Mouse (Mus musculus) small intestine, adult 2 months (tissue): ENCODE measurements around the gene Tmem91. TPM values are rescaled to one million over a fixed set of nuclear protein-coding genes. Genes with fewer than 3 reads are reported as not detected.
A peak's percentile ranks its signal among the peaks of the same experiment; 100 is the strongest.

Experiments
- H3K27ac ChIP-seq: fragments of 200-500 bp; 2 replicates; pipeline ENCODE4 v1.5.1; 2012; ENCODE audit warnings: low read depth, low read length, control low read depth, inconsistent platforms; ENCODE audit not compliant: insufficient read depth
- H3K27me3 ChIP-seq: fragments of 200-500 bp; 2 replicates; pipeline ENCODE4 v1.6.1; 2012; ENCODE audit warnings: mild to moderate bottlenecking, moderate library complexity, low read length, inconsistent platforms; ENCODE audit not compliant: control insufficient read depth, insufficient read depth
- H3K36me3 ChIP-seq: fragments of 200-500 bp; 2 replicates; pipeline ENCODE4 v1.6.1; 2012; ENCODE audit warnings: mild to moderate bottlenecking, low read length, control low read depth, inconsistent platforms; ENCODE audit not compliant: control insufficient read depth, insufficient read depth
- H3K4me1 ChIP-seq: fragments of 200-500 bp; 2 replicates; pipeline ENCODE4 v1.6.1; 2012; ENCODE audit warnings: low read length, inconsistent platforms, mixed read lengths; ENCODE audit not compliant: control insufficient read depth, insufficient read depth, insufficient read length
- H3K4me3 ChIP-seq: fragments of 200-500 bp; 2 replicates; pipeline ENCODE4 v1.5.1; 2012; ENCODE audit warnings: low read depth, mild to moderate bottlenecking, control low read depth, inconsistent platforms, low read length, moderate library complexity
- CTCF ChIP-seq: fragments of 200-500 bp; IDR thresholded peaks from 2 replicates; pipeline ENCODE4 v1.5.1; 2012; ENCODE audit warnings: low read depth, mild to moderate bottlenecking, control low read depth, inconsistent platforms, low read length, moderate library complexity, mixed read lengths; ENCODE audit not compliant: insufficient replicate concordance, insufficient read length; ENCODE audit errors: extremely low read depth
- POLR2A ChIP-seq: fragments of 200-500 bp; IDR thresholded peaks from 2 replicates; pipeline ENCODE4 v1.6.1; 2012; ENCODE audit warnings: low read depth, mild to moderate bottlenecking, control low read depth, inconsistent platforms, low read length, moderate library complexity
- WGBS: fragments of 180-500 bp; shearing (Covaris S2); methylation state at CpG from one replicate; pipeline ENCODE4 v1.1.7; 2018; 5-methylcytosine and 5-hydroxymethylcytosine counted together
- polyA plus RNA-seq: library from polyadenylated mRNA; depleted of rRNA; stranded (reverse); fragments of >200 nt; gene quantifications from 2 replicates; pipeline ENCODE4 v1.2.3, GENCODE M21; 2012

The Tmem91 gene
- polyA plus RNA-seq, 1 experiment: 0.23 TPM

GRCm38 (mm10) chr7:25706578-25707170 is 31.7 kb upstream of the Tmem91 start:
- TF ChIP-seq POLR2A (no peak), CTCF (no peak)
- Histone ChIP-seq H3K36me3 (no peaks in the 10 kb centered on the region), H3K27me3 (no peaks in the 10 kb centered on the region), H3K4me3 (no peak overlapping the region), H3K4me1 (peaks cover 17% of the 10 kb centered on the region), H3K27ac (peak overlapping the region; percentile 71; the same call in 1 of the 2 replicates)
- 57% methylated on average over 7 of the region's 7 CpGs for WGBS

GRCm38 (mm10) chr7:25705801-25706251 is 30.9 kb upstream of the Tmem91 start:
- no peaks in the 10 kb centered on the region for H3K27me3 ChIP-seq
- H3K36me3 ChIP-seq: no peaks in the 10 kb centered on the region
- H3K27ac ChIP-seq: peak overlapping the region; percentile 71
- TF ChIP-seq POLR2A: no peak
- TF ChIP-seq CTCF: no peak
- WGBS: 31% methylated on average over 6 of the region's 6 CpGs
- H3K4me1 ChIP-seq: peaks cover 15% of the 10 kb centered on the region
- no peak overlapping the region for H3K4me3 ChIP-seq

- peaks cover 11% of the 10 kb centered on the region for H3K4me1 ChIP-seq
- H3K4me3 ChIP-seq: peak overlapping the region; percentile 38
- H3K36me3 ChIP-seq: no peaks in the 10 kb centered on the region
- H3K27me3 ChIP-seq: no peaks in the 10 kb centered on the region
- no peak for TF ChIP-seq POLR2A
- 16% methylated on average over 36 of the region's 37 CpGs for WGBS
- no peak overlapping the region for H3K27ac ChIP-seq
Observed at GRCm38 (mm10) chr7:25704716-25705364, 29.9 kb upstream of the Tmem91 start.

GRCm38 (mm10) chr7:25703793-25704494 is 29.0 kb upstream of the Tmem91 start:
- 30% methylated on average over 10 of the region's 10 CpGs for WGBS
- Histone ChIP-seq H3K36me3 (no peaks in the 10 kb centered on the region), H3K4me3 (no peak overlapping the region), H3K27ac (no peak overlapping the region), H3K27me3 (no peaks in the 10 kb centered on the region), H3K4me1 (peaks cover 11% of the 10 kb centered on the region)
- TF ChIP-seq CTCF: no peak

GRCm38 (mm10) chr7:25702350-25702749 is 27.4 kb upstream of the Tmem91 start:
- no peak for TF ChIP-seq CTCF
- no peak for TF ChIP-seq POLR2A
- WGBS: 99% methylated on average over 2 of the region's 2 CpGs
- H3K27ac ChIP-seq: no peak overlapping the region

GRCm38 (mm10) chr7:25700732-25701131 is 25.8 kb upstream of the Tmem91 start:
- H3K27ac ChIP-seq: no peak overlapping the region
- WGBS: 81% methylated on average over 12 of the region's 12 CpGs
- TF ChIP-seq CTCF (peak; percentile 37; the same call in 1 of the 2 replicates), POLR2A (no peak)
- no peaks in the 10 kb centered on the region for H3K27me3 ChIP-seq
- no peak overlapping the region for H3K4me3 ChIP-seq
- no peaks in the 10 kb centered on the region; the same call in 1 of the 2 replicates for H3K36me3 ChIP-seq
- H3K4me1 ChIP-seq: peaks cover 4% of the 10 kb centered on the region

More at GRCm38 (mm10) chr7:25702350-25702749, 27.4 kb upstream of the Tmem91 start:
- H3K27me3 ChIP-seq: no peaks in the 10 kb centered on the region
- H3K4me3 ChIP-seq: no peak overlapping the region
- H3K4me1 ChIP-seq: peaks cover 9% of the 10 kb centered on the region
- no peaks in the 10 kb centered on the region for H3K36me3 ChIP-seq

- 46% methylated on average over 13 of the region's 13 CpGs for WGBS
- no peak for TF ChIP-seq CTCF
- TF ChIP-seq POLR2A: no peak
- peaks cover 4% of the 10 kb centered on the region for H3K4me1 ChIP-seq
- H3K27me3 ChIP-seq: no peaks in the 10 kb centered on the region
- no peaks in the 10 kb centered on the region; the same call in 1 of the 2 replicates for H3K36me3 ChIP-seq
- H3K27ac ChIP-seq: no peak overlapping the region
- H3K4me3 ChIP-seq: no peak overlapping the region
Observed at GRCm38 (mm10) chr7:25699851-25700250, 24.9 kb upstream of the Tmem91 start.
